Mouse (Mus musculus) c-Kit-positive CD71-positive TER-119-positive erythroid progenitor cells, embryonic 14.5 days (primary cell): ENCODE results near the gene Rrh.
"Not testable (repeated sequence)": the region's sequence is repeated elsewhere in the genome, so short reads cannot be mapped to it uniquely, and the experiment has no call there.

Experiments
- DNase-seq: peaks from one replicate; pipeline ENCODE4 v3.0.0-alpha.2; 2013; ENCODE audit warnings: low spot score

Gene Rrh

DNA sequence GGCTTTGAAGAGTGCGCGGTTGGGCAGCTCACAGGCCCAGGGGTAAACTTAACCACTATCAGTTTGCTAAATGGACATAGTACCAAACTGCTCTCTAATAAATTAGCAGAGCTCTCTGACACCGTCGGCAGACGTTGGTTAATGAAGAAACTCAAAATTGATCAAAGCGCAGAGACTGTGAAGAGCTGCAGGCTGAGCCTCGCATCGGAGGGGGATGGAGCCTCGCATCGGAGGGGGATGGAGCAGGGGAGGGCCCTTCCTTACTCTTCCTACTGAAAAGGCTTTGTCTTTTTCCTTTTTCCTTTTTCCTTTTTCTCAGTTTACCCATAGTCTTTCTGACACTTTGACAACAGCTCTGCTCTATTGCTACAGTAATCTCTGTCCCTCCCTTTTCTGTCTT is 41.0 kb downstream of the Rrh start:
- DNase-seq, result no peak

DNA sequence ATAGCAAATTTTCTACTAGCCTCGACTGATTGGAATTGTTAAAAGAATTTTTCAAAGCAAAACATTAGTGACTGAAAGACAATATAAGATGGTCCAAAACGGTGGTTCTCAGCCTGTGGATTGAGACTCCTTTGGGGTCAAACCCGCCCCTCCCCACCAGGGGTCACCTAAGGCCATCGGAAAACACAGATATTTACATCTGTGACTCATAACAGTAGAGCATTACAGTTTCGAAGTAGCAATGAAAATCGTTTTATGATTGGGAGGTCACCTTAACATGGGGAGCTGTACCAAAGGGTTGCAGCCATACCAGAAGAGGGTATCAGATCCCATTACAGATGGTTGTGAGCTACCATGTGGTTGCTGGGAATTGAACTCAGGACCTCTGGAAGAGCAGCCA is 51.2 kb downstream of the Rrh start:
- no peak for DNase-seq

DNA sequence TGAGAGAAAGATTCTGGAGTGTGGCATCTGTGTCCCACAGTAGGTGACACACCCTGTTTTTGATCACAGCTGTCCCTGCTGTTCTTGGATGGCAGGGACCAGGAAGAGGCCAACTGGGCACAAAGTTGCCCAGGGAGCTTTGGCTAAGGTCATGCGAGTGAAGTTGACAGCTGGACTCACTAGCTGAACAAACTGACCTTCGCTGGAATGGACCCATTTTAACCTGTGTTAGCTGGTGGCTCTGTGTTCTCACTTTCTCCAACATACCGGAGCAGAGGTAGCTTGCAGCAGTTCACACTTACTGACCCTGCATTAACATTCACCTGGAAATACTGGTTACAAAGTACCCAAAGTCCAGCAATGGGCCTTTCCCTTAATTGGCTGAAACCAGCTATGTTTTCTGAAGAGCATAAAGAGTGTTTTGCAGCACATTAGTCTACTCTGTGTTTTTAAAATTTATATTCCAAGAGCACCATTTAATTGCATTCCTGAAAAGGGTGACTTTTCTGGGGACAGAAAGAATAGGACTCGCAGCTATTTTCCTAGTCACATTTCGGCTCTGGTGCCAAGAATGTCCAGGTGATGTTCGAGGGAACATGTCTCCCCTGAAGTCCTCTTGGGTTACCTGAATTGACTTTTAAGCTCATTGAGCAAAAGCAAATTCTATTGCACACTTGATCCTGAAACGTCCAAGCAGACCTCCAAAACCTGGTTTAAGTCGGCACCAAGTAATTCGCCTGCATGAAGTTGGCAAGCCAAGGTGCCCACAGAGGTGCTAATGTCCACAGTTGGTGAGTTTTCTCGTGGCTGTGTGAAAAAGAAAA is 55.2 kb downstream of the Rrh start:
- DNase-seq, result no peak

DNA sequence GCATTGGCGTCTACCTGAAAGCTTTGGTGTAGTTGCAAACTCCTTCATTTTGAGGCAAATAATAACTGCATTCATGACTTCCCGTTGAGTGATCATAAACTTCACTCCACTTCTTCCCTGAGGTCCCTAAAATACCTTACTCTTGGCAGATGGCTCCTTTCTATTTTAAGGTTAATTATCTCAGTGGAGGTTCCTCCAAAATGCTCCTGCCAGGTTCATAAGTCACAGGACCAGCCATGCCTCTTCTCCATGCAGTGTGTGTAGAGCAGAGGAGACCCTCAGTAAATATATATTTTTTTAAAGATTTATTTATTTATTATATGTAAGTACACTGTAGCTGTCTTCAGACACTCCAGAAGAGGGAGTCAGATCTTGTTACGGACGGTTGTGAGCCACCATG is 56.3 kb downstream of the Rrh start:
- DNase-seq, result no peak

DNA sequence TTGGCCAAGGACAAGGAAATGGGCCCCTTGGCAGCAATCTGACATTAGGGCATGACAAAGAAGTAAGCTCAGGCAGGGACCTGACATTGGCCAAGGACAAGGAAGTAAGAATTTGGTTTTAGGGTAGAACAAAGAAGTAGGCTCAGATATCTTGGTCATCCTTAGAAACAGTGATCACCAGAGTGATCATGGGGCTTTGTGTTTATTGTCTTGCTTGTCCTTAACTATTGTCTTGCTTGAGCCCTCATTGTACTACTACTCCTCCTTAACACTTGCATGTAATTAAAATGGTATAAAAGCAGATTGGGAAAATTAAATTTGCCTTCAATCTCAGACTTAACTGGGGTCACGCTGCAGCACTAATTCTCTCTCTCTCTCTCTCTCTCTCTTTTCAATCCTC is 64.8 kb downstream of the Rrh start:
- not testable (repeated sequence) for DNase-seq

DNA sequence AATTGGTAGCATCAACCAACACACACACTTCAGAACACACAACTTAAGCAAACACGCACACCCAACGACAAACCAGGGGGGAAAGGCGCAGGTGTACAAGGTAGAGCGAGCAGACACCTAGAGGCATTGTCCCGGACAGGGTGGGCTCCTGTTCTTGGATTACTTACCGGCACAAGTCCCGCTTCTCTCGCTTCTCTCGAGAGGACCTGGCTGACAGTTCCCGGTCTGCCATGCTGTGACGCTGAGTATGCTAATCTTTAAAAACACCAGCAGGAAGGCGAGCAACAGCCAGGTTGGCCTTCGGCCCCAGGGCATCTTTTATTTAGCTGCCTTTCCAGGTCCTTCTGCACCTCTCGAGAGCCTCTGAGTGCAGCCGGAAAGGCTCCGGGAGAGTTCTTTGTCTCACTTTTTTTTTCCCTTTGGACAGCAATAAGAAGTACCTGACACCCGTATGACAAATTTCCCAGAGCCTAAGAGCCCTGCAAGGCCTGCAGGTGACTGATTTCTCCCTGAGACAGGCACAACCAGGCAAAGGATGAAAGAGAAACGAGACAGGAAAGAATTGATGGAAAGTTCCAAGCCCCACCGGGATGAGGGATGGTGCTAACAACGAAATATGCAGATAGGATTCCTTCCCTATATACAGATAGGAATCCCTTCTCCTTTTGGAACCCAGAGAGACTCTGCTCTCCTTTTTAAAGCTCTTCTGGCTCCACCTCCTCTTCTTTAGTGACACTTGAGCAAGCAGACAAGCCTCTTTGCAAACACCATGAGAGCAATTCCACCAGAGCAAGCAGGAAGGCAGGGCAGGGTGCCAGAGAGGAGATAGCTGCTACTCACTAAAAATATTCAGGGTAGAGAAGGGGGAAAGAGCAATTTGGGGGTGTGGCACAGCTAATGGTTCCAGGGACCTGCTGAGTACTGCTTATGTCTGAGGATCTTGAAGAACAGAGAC is 67.5 kb downstream of the Rrh start, which contains the start of gene Egf:
Gene Egf (minus strand): TSS at position 667 of the 955 bp plus-strand sequence.
- no peak for DNase-seq
